Mouse (Mus musculus): ENCODE data around the gene Lypd3. TPM values are rescaled to one million over a fixed set of nuclear protein-coding genes. Genes with fewer than 3 reads are reported as not detected.
"Not testable (repeated sequence)": the region's sequence is repeated elsewhere in the genome, so short reads cannot be mapped to it uniquely, and the experiment has no call there.

The Lypd3 gene
- polyA plus RNA-seq, 1 experiment from 2014 or later: 0.22 TPM

DNA sequence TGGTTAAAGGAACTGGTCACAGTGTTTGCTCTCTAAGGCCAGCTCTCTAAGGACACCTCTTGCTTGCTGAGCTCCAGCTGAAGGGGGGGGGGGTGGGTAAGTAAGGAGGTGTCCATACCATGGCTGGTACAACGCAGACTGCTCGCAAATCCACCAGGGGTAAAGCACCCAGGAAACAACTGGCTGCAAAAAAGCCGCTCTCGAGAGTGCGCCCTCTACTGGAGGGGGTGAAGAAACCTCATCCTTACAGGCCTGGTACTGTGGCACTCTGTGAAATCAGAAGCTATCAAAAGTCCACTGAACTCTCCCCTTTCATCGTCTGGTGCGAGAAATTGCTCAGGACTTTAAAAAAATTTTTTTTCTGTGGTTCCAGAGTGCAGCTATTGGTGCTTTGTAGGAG is 47.8 kb downstream of the Lypd3 start:
- WGBS: 74% methylated on average over 7 of the region's 7 CpGs
- H3K4me2 ChIP-seq; H3K4me3 ChIP-seq; H3K27ac ChIP-seq (replicated peaks); H3K9me3 ChIP-seq; ATAC-seq (ENCODE audit: low read depth); H3K9ac ChIP-seq; H3K36me3 ChIP-seq; H3K27me3 ChIP-seq; H3K4me1 ChIP-seq (replicated peaks): not testable (repeated sequence)

GRCm38 (mm10) chr7:24687519-24687918 is 51.2 kb downstream of the Lypd3 start:
- WGBS: 91% methylated on average over 10 of the region's 10 CpGs
- not testable (repeated sequence) for H3K4me1 ChIP-seq (replicated peaks); H3K9ac ChIP-seq; H3K36me3 ChIP-seq; H3K9me3 ChIP-seq; H3K27ac ChIP-seq (replicated peaks); H3K4me3 ChIP-seq; H3K4me2 ChIP-seq; ATAC-seq (ENCODE audit: low read depth); H3K27me3 ChIP-seq

Other genes with a start within 250 kb of the Lypd3 start
- gene Smg9, start 236.9 kb upstream of the Lypd3 start, polyA plus RNA-seq (2015; fragmentation: Nextera tagmentation; extraction: Ambion mirVana): 36.2 and 37.7 TPM in 2 replicates
- gene Irgc1, start 184.3 kb upstream of the Lypd3 start, polyA plus RNA-seq (2015; fragmentation: Nextera tagmentation; extraction: Ambion mirVana): not detected in 2 replicates
- 1.3 and 2.2 TPM in 2 replicates for gene Plaur, start 174.1 kb upstream of the Lypd3 start, polyA plus RNA-seq (2015; fragmentation: Nextera tagmentation; extraction: Ambion mirVana)
- 56.3 and 71.3 TPM in 2 replicates for gene Cadm4, start 154.5 kb upstream of the Lypd3 start, polyA plus RNA-seq (2015; fragmentation: Nextera tagmentation; extraction: Ambion mirVana)
- 243 and 251 TPM in 2 replicates for gene Zfp428, start 129.5 kb upstream of the Lypd3 start, polyA plus RNA-seq (2015; fragmentation: Nextera tagmentation; extraction: Ambion mirVana)
- 1.1 and 1.5 TPM in 2 replicates for gene AC161166.1, start 124.1 kb upstream of the Lypd3 start, polyA plus RNA-seq (2015; fragmentation: Nextera tagmentation; extraction: Ambion mirVana)
- 20.9 and 21.2 TPM in 2 replicates for gene Irgq, start 105.9 kb upstream of the Lypd3 start, polyA plus RNA-seq (2015; fragmentation: Nextera tagmentation; extraction: Ambion mirVana)
- gene Pinlyp, start 90.4 kb upstream of the Lypd3 start, polyA plus RNA-seq (2015; fragmentation: Nextera tagmentation; extraction: Ambion mirVana): not detected in 2 replicates
- gene Xrcc1, start 90.3 kb upstream of the Lypd3 start, polyA plus RNA-seq (2015; fragmentation: Nextera tagmentation; extraction: Ambion mirVana): 66.3 and 79.2 TPM in 2 replicates
- gene Ethe1, start 49.0 kb upstream of the Lypd3 start, polyA plus RNA-seq (2015; fragmentation: Nextera tagmentation; extraction: Ambion mirVana): 18.1 and 21.9 TPM in 2 replicates
- gene Zfp575, start 48.9 kb upstream of the Lypd3 start, polyA plus RNA-seq (2015; fragmentation: Nextera tagmentation; extraction: Ambion mirVana): 7.7 and 8.4 TPM in 2 replicates
- not detected in 2 replicates for gene Phldb3, start 25.8 kb upstream of the Lypd3 start, polyA plus RNA-seq (2015; fragmentation: Nextera tagmentation; extraction: Ambion mirVana)
- gene Tex101, start 40.1 kb downstream of the Lypd3 start, polyA plus RNA-seq (2015; fragmentation: Nextera tagmentation; extraction: Ambion mirVana): not detected in 2 replicates
- not detected in 2 replicates for gene BC049730, start 72.7 kb downstream of the Lypd3 start, polyA plus RNA-seq (2015; fragmentation: Nextera tagmentation; extraction: Ambion mirVana)
- not detected in 2 replicates for gene Gm4763, start 90.4 kb downstream of the Lypd3 start, polyA plus RNA-seq (2015; fragmentation: Nextera tagmentation; extraction: Ambion mirVana)
- 0.21 and 0.33 TPM in 2 replicates for gene Cd177, start 123.8 kb downstream of the Lypd3 start, polyA plus RNA-seq (2015; fragmentation: Nextera tagmentation; extraction: Ambion mirVana)
- 0.52 TPM in 1 of 2 replicates, not detected in the other for gene Ceacam10, start 140.7 kb downstream of the Lypd3 start, polyA plus RNA-seq (2015; fragmentation: Nextera tagmentation; extraction: Ambion mirVana)
- 35.5 and 48.2 TPM in 2 replicates for gene Gm9844, start 225.7 kb downstream of the Lypd3 start, polyA plus RNA-seq (2015; fragmentation: Nextera tagmentation; extraction: Ambion mirVana)
- gene Lypd4, start 233.4 kb downstream of the Lypd3 start, polyA plus RNA-seq (2015; fragmentation: Nextera tagmentation; extraction: Ambion mirVana): not detected in 2 replicates
- gene Dmrtc2, start 233.5 kb downstream of the Lypd3 start, polyA plus RNA-seq (2015; fragmentation: Nextera tagmentation; extraction: Ambion mirVana): not detected in 2 replicates
- 1,220 and 1,295 TPM in 2 replicates for gene Rps19, start 247.8 kb downstream of the Lypd3 start, polyA plus RNA-seq (2015; fragmentation: Nextera tagmentation; extraction: Ambion mirVana)

All from neural tube, embryonic 13.5 days (tissue).